Mouse (Mus musculus) MEL (cell line): ENCODE measurements around the gene Rasgef1b. TPM values are rescaled to one million over a fixed set of nuclear protein-coding genes. Genes with fewer than 3 reads are reported as not detected.

Experiments
- DNase-seq: peaks from one replicate; pipeline ENCODE4 v3.0.0; 2011; ENCODE audit warnings: low read depth, low spot score
- H3K27ac ChIP-seq: 2 replicates; pipeline ENCODE4 v1.5.1; 2012; ENCODE audit warnings: low read depth, mild to moderate bottlenecking, control low read depth, low read length, moderate library complexity; ENCODE audit not compliant: control insufficient read depth
- H3K27me3 ChIP-seq, 2 experiments: fragments of 150-350 bp in 1 of 2; sonication (generic) in 1 of 2; 2 replicates each; pipeline ENCODE4 v1.6.1; 2012; ENCODE audit warnings: low read length in 2 of 2, mild to moderate bottlenecking in 2 of 2, improper control_type of control experiment in 1 of 2, moderate library complexity in 1 of 2; ENCODE audit not compliant: insufficient read depth in 2 of 2, control insufficient read depth in 1 of 2
- H3K36me3 ChIP-seq, 2 experiments: 2 replicates each; pipeline ENCODE4 v1.6.1; 2012 to 2014; ENCODE audit warnings: low read length in 2 of 2, improper control_type of control experiment in 1 of 2, inconsistent platforms in 1 of 2, mild to moderate bottlenecking in 1 of 2; ENCODE audit not compliant: insufficient read depth in 2 of 2, control insufficient read depth in 1 of 2
- H3K4me1 ChIP-seq, 2 experiments: fragments of 150-350 bp in 1 of 2; sonication (generic) in 1 of 2; 2 replicates each; pipeline ENCODE4 v1.6.1; 2012; ENCODE audit warnings: low read length in 2 of 2, improper control_type of control experiment in 1 of 2, mild to moderate bottlenecking in 1 of 2; ENCODE audit not compliant: insufficient read depth in 2 of 2, control insufficient read depth in 1 of 2
- H3K4me3 ChIP-seq, 2 experiments: fragments of 150-350 bp in 1 of 2; sonication (generic) in 1 of 2; 2 replicates each; pipeline ENCODE4 v1.5.1; 2012; ENCODE audit warnings: low read depth in 2 of 2, low read length in 2 of 2, mild to moderate bottlenecking in 2 of 2, moderate library complexity in 2 of 2, control low read depth in 1 of 2, improper control_type of control experiment in 1 of 2; ENCODE audit not compliant: control insufficient read depth in 1 of 2, insufficient read depth in 1 of 2
- H3K79me2 ChIP-seq: 2 replicates; pipeline ENCODE4 v1.6.1; 2012; ENCODE audit warnings: mild to moderate bottlenecking, low read length, moderate library complexity; ENCODE audit not compliant: control insufficient read depth, poor library complexity, insufficient read depth
- H3K9ac ChIP-seq: 2 replicates; pipeline ENCODE4 v1.6.1; 2012; ENCODE audit warnings: low read depth, mild to moderate bottlenecking, control low read depth, low read length, moderate library complexity; ENCODE audit not compliant: control insufficient read depth, poor library complexity, severe bottlenecking
- H3K9me3 ChIP-seq: fragments of 150-350 bp; sonication (generic); replicated peaks from 2 replicates; pipeline ENCODE4 v1.6.1; 2012; ENCODE audit warnings: mild to moderate bottlenecking, low read length, improper control_type of control experiment, moderate library complexity; ENCODE audit not compliant: insufficient read depth
- CHD2 ChIP-seq: IDR thresholded peaks from 2 replicates; pipeline ENCODE4 v1.6.1; 2011; ENCODE audit warnings: low read length, improper control_type of control experiment
- CTCF ChIP-seq, 3 experiments: IDR thresholded peaks in 2 of 3; conservative IDR thresholded peaks in 1 of 3; 2 replicates each; pipeline ENCODE4 v1.5.1; 2011 to 2012; ENCODE audit warnings: low read length in 3 of 3, low read depth in 2 of 3, mild to moderate bottlenecking in 2 of 3, improper control_type of control experiment in 1 of 3, inconsistent platforms in 1 of 3, mixed read lengths in 1 of 3, moderate library complexity in 1 of 3; ENCODE audit not compliant: control insufficient read depth in 1 of 3, insufficient read depth in 1 of 3, poor library complexity in 1 of 3, severe bottlenecking in 1 of 3
- E2F4 ChIP-seq: IDR thresholded peaks from 2 replicates; pipeline ENCODE4 v1.6.1; 2011; ENCODE audit warnings: low read depth, low read length, improper control_type of control experiment, borderline replicate concordance
- ELF1 ChIP-seq: IDR thresholded peaks from 2 replicates; pipeline ENCODE4 v1.6.1; 2014; ENCODE audit warnings: low read depth, mild to moderate bottlenecking, inconsistent platforms, low read length, improper control_type of control experiment, moderate library complexity
- EP300 ChIP-seq, 2 experiments: IDR thresholded peaks; 2 replicates each; pipeline ENCODE4 v1.6.1; 2011; ENCODE audit warnings: improper control_type of control experiment in 2 of 2, low read length in 2 of 2, low read depth in 1 of 2, mild to moderate bottlenecking in 1 of 2
- GABPA ChIP-seq: IDR thresholded peaks from 2 replicates; pipeline ENCODE4 v1.6.1; 2012; ENCODE audit warnings: low read depth, mild to moderate bottlenecking, inconsistent platforms, low read length, improper control_type of control experiment, moderate library complexity
- GATA1 ChIP-seq: IDR thresholded peaks from 2 replicates; pipeline ENCODE4 v1.6.1; 2011; ENCODE audit warnings: low read depth, low read length, improper control_type of control experiment
- JUND ChIP-seq: IDR thresholded peaks from 2 replicates; pipeline ENCODE4 v1.6.1; 2011; ENCODE audit warnings: low read depth, mild to moderate bottlenecking, improper control_type of control experiment, low read length
- MAX ChIP-seq: IDR thresholded peaks from 2 replicates; pipeline ENCODE4 v1.6.1; 2011; ENCODE audit warnings: low read length, improper control_type of control experiment
- MYB ChIP-seq: IDR thresholded peaks from 2 replicates; pipeline ENCODE4 v1.6.1; 2011; ENCODE audit warnings: mild to moderate bottlenecking, low read depth, low read length, improper control_type of control experiment
- MYC ChIP-seq: IDR thresholded peaks from 2 replicates; pipeline ENCODE4 v1.6.1; 2011; ENCODE audit warnings: low read depth, mild to moderate bottlenecking, low read length, improper control_type of control experiment, moderate library complexity
- NRF1 ChIP-seq: IDR thresholded peaks from 2 replicates; pipeline ENCODE4 v1.6.1; 2014; ENCODE audit warnings: low read depth, mild to moderate bottlenecking, inconsistent platforms, low read length, improper control_type of control experiment, moderate library complexity; ENCODE audit not compliant: poor library complexity, insufficient read depth, severe bottlenecking
- POLR2A ChIP-seq, 2 experiments: IDR thresholded peaks; 2 replicates each; pipeline ENCODE4 v1.6.1; 2011 to 2012; ENCODE audit warnings: low read length in 2 of 2, mild to moderate bottlenecking in 2 of 2, control low read depth in 1 of 2, improper control_type of control experiment in 1 of 2, low read depth in 1 of 2, moderate library complexity in 1 of 2; ENCODE audit not compliant: control insufficient read depth in 1 of 2, insufficient read depth in 1 of 2, poor library complexity in 1 of 2
- POLR2AphosphoS2 ChIP-seq: IDR thresholded peaks from 2 replicates; pipeline ENCODE4 v1.6.1; 2011; ENCODE audit warnings: low read length, improper control_type of control experiment
- POLR2AphosphoS5 ChIP-seq: IDR thresholded peaks from 2 replicates; pipeline ENCODE4 v1.6.1; 2012; ENCODE audit warnings: low read depth, borderline replicate concordance, mild to moderate bottlenecking, inconsistent platforms, low read length, moderate library complexity, mixed read lengths
- RAD21 ChIP-seq: IDR thresholded peaks from 2 replicates; pipeline ENCODE4 v1.6.1; 2011; ENCODE audit warnings: mild to moderate bottlenecking, low read depth, low read length, improper control_type of control experiment
- TCF12 ChIP-seq: IDR thresholded peaks from 2 replicates; pipeline ENCODE4 v1.6.1; 2014; ENCODE audit warnings: low read depth, mild to moderate bottlenecking, inconsistent platforms, low read length, improper control_type of control experiment, moderate library complexity
- ZC3H11A ChIP-seq: IDR thresholded peaks from 2 replicates; pipeline ENCODE4 v1.6.1; 2012; ENCODE audit warnings: low read depth, mild to moderate bottlenecking, inconsistent platforms, low read length, improper control_type of control experiment
- ZKSCAN1 ChIP-seq: IDR thresholded peaks from 2 replicates; pipeline ENCODE4 v1.6.1; 2012; ENCODE audit warnings: low read depth, mild to moderate bottlenecking, inconsistent platforms, low read length, improper control_type of control experiment, moderate library complexity
- ZNF384 ChIP-seq: IDR thresholded peaks from 2 replicates; pipeline ENCODE4 v1.6.1; 2012; ENCODE audit warnings: low read depth, mild to moderate bottlenecking, inconsistent platforms, low read length, improper control_type of control experiment
- polyA plus RNA-seq, 2 experiments: library from polyadenylated mRNA; stranded (reverse) in 1 of 2; unstranded in 1 of 2; fragments of >175 nt in 1 of 2; fragments of >200 nt in 1 of 2; gene quantifications; 2 replicates each; pipeline versions ENCODE4 v1.2.1 to v1.2.4; 2012; ENCODE audit warnings: low replicate concordance in 2 of 2, low read depth in 1 of 2; ENCODE audit not compliant: insufficient read length in 2 of 2, insufficient read depth in 1 of 2, missing spikeins in 1 of 2
- total RNA-seq: library from RNA; depleted of rRNA; stranded (reverse); fragments of 300-350 nt; gene quantifications from 2 replicates; pipeline ENCODE4 v1.2.3, GENCODE M21; 2012

The Rasgef1b gene
- total and polyA plus RNA-seq, 3 experiments = not detected

DNA sequence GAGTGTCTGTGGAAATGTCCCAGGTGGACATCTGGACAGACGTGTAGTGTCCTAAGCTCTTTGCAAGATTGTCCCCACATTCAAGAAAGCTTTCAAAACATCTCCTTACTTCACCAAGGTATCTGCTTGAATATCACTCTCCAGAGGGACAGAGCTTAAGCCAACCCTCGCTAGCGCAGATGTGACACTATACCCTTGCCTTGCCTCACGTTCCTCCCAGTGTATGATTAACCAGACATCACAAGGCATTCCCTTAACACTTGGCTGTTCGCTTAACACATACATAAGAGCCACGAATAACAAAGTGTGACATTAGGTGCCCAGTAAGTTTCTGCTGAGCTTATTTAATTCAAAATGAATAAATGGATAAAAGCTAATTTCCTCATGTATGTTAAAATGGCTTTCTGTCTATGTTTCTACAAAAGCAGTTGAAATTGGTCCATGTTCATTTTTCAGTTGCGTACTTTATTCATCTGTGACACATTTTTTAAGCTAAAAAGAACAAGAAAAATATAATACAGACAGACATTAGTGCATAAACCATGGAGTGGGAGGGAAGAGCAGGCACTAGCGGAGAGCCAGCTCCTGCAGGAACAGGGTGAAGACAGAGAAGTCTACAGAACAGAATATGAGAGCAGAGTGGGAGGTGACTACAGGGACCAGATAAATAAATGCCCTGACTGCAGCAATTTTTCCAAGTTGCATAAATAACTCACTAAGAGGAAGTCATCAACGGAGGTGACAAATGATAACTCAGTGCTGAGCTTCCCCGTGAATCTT lies 126.4 kb downstream of the Rasgef1b start:
- DNase-seq = no peak
- H3K9ac ChIP-seq = no peak overlapping the region
- no peaks in the 10 kb centered on the region for H3K36me3 ChIP-seq
- no peak overlapping the region for H3K4me3 ChIP-seq
- TF ChIP-seq POLR2AphosphoS2 (no peak), MYB (no peak), CTCF (IDR thresholded peaks at IDR 0.05 in 2 of 3, conservative IDR thresholded peaks at IDR 0.05 in 1 of 3; ENCODE audit: control insufficient read depth in 1 of 3, insufficient read depth in 1 of 3, low read depth in 2 of 3, low read length in 3 of 3, poor library complexity in 1 of 3, severe bottlenecking in 1 of 3) (no peak), ZKSCAN1 (no peak), E2F4 (no peak), MAX (no peak), JUND (no peak), ZNF384 (no peak), ELF1 (no peak), GATA1 (no peak), CHD2 (no peak), GABPA (no peak), NRF1 (no peak), POLR2AphosphoS5 (no peak), MYC (no peak)
- H3K4me1 ChIP-seq = no peaks in the 10 kb centered on the region
- H3K79me2 ChIP-seq = no peaks in the 10 kb centered on the region
- no peaks in the 10 kb centered on the region for H3K27me3 ChIP-seq
- no peaks in the 10 kb centered on the region for H3K9me3 ChIP-seq
- no peak overlapping the region for H3K27ac ChIP-seq

DNA sequence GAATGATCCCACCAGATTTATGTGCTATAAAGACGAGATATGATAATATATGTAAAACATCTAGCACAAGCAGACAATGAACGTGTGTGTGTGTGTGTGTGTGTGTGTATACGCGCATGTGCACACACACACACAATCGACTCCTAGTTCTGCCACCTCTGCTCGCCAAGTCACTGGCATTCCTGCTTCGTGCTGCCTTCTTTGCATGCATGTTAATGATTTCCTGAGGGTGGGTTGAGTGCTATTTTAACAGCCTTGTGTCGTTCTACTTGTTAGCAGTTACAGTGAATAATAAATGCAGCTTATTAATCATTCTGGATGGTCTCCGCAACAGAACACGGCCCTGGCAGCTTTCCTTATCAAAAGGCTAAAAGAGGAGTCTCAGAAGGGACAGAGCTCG lies 129.5 kb downstream of the Rasgef1b start:
- H3K9me3 ChIP-seq = no peaks in the 10 kb centered on the region
- no peak for TF ChIP-seq ZC3H11A
- TF ChIP-seq EP300 (IDR thresholded peaks at IDR 0.05; ENCODE audit: low read depth in 1 of 2, low read length in 2 of 2) = no peak
- TF ChIP-seq RAD21 = no peak
- no peak for TF ChIP-seq POLR2A (IDR thresholded peaks at IDR 0.05; ENCODE audit: control insufficient read depth in 1 of 2, insufficient read depth in 1 of 2, low read depth in 1 of 2, low read length in 2 of 2, poor library complexity in 1 of 2)
- TF ChIP-seq GATA1 = no peak
- no peak for TF ChIP-seq ZKSCAN1
- TF ChIP-seq CHD2 = no peak
- no peak for TF ChIP-seq TCF12
- TF ChIP-seq, all 39 proteins: peak for 0
- no peaks in the 10 kb centered on the region for H3K4me1 ChIP-seq
- H3K27me3 ChIP-seq = no peaks in the 10 kb centered on the region
- H3K4me3 ChIP-seq = no peak overlapping the region
- H3K36me3 ChIP-seq = no peaks in the 10 kb centered on the region
- H3K79me2 ChIP-seq = no peaks in the 10 kb centered on the region
- no peak overlapping the region for H3K27ac ChIP-seq
- no peak for DNase-seq
- H3K9ac ChIP-seq = no peak overlapping the region
